Mouse (Mus musculus): ENCODE results near the gene Myh3.

DNA sequence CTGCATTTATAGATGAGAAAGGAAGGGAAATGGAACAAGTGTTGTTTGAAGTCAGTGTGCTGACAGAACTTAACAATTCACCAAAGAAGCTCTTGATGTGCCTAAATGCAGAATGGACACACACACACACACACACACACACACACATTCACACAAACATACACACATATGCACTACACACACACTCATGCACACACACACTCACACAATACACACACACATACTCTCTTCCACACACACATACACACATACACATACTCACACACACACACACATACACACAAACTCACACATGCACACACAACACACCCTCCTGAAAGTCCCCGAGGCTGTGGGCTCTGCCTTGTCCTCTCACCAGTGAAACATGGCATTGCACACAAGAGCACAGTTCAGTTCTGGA is 26.1 kb downstream of the Myh3 start:
- TF ChIP-seq CTCF (IDR thresholded peaks at IDR 0.05; ENCODE audit: control insufficient read depth, insufficient read depth, low read length), result no peak
- no peak for TF ChIP-seq POLR2A (IDR thresholded peaks at IDR 0.05; ENCODE audit: borderline replicate concordance, control insufficient read depth, low read depth, low read length)
